Mouse (Mus musculus) left cerebral cortex, postnatal 36 days (tissue): Measurements from ENCODE around the gene Hnf1b. TPM values are rescaled to one million over a fixed set of nuclear protein-coding genes. Genes with fewer than 3 reads are reported as not detected.

Experiments
- DNase-seq, 2 experiments: peaks; one replicate each; pipeline ENCODE4 v3.0.0; 2021 to 2022; ENCODE audit warnings: low spot score in 2 of 2, mixed read lengths in 1 of 2
- intact Hi-C: fragments of 180-260 bp; cut with DNase I; formaldehyde crosslinking; loops from one replicate; pipeline ENCODE4 v1.15.1; 2025
- total RNA-seq, 2 experiments: library from RNA; stranded (reverse); gene quantifications; 2 replicates each; pipeline ENCODE4 v1.2.3; 2021

Gene Hnf1b
- total RNA-seq, 2 experiments from 2014 or later, result 0.23 to 0.47 TPM

DNA sequence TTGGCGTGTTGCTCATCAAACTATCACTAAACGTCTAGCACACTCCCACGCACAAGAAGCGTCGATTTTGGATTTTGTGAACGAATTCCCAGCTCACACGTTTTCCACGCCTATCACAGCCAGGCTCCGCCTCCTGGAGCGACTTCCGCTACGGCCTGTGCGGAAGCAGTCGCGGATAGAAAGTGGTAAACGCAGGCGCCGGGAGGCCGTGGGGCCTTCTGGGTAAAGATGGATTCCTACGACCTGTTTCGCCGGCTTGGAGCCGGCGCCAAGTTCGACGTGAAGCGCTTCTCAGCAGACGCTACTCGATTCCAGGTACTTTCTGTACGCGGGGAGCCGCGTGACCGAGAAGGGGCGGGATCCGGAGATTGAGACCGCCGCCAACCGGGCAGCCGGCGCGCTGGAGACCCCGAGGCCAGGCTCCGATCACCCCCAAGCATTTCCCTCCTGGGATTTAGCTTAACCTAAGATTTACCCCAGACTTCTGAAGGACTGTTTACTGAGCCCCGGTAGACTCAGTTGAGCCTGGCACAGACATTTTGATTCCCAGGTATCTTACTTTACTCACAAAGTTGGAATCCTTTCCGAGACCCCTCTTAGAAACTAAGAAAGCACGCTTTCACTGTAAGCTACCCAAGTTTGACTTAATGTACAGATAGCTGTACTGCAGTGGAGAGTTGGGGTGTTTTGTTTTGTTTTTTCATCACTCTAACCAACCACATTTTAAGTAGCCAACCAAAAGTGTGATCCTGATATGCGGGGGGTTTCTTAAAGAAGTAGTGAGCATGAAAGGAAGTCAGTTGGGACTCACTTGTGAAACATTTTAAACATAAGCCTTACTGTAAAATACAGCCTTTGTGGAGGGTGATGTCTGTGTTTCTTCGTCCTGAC is 92.3 kb downstream of the Hnf1b start, which contains the start of gene Ddx52:
Ddx52 (plus strand) TSS at position 113 of the 891 bp plus-strand sequence.
- intact Hi-C loops, result loop anchor here (5.0 kb wide), 1 partner anchor 90 kb away; the partner anchor contains the start of gene Hnf1b
- peak; percentile 89 to 90 for DNase-seq

Other genes with a start within 250 kb of the Hnf1b start
- gene Rpl9-ps1, start 204.4 kb upstream of the Hnf1b start, total RNA-seq, result not detected
- gene Ccl3, start 200.7 kb upstream of the Hnf1b start, total RNA-seq, result not detected
- not detected for gene Ccl4, start 187.5 kb upstream of the Hnf1b start, total RNA-seq
- gene Wfdc17, start 146.1 kb upstream of the Hnf1b start, total RNA-seq, result not detected
- 1 to 10 TPM; 1.2 to 1.4 TPM for gene Wfdc18, start 141.0 kb upstream of the Hnf1b start, total RNA-seq
- gene Wfdc21, start 103.1 kb upstream of the Hnf1b start, total RNA-seq, result not detected
- gene Heatr6, start 96.4 kb upstream of the Hnf1b start, total RNA-seq, result 10 to 100 TPM; 12.0 to 19.3 TPM
- gene Ddx52, start 92.0 kb downstream of the Hnf1b start, total RNA-seq, result 10 to 100 TPM; 12.8 to 14.8 TPM
- 10 to 100 TPM; 58.1 to 58.8 TPM for gene Synrg, start 114.4 kb downstream of the Hnf1b start, total RNA-seq
- gene Dusp14, start 219.2 kb downstream of the Hnf1b start, total RNA-seq, result 10 to 100 TPM; 77.9 to 79.3 TPM